Mouse (Mus musculus) liver, postnatal 0 days (tissue): ENCODE results near the gene Shroom1.

Experiments
- CTCF ChIP-seq: sonication (generic); IDR thresholded peaks from 2 replicates; pipeline ENCODE4 v1.5.1; 2016; ENCODE audit warnings: antibody characterized with exemption, low read depth
- EP300 ChIP-seq: IDR thresholded peaks from 2 replicates; pipeline ENCODE4 v1.6.1; 2016; ENCODE audit warnings: antibody characterized with exemption, low read depth, mild to moderate bottlenecking

DNA sequence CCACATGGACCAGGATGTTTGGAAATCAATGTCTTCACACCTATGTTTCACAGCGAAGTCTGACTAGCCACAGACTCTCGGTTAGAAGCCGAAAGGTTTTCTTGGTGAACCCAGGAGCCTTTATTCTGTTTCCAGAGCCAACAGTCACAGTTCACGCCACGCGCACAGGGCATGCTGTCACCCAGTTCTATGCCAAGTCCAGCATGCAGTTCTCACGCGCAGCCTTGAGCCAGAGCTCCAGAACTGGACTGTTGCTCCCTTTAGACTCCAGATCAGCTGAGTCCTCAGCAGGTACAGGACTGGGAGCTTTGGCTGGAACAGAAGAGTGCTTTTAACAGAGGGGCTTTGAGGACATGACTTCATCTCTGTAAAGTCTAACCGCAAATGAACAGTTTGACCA is 4.6 kb upstream of the Shroom1 start:
- no peak for TF ChIP-seq CTCF
- no peak for TF ChIP-seq EP300
